Mouse (Mus musculus) skeletal muscle tissue, adult 2 months (tissue): ENCODE data around the gene Sbds.

ENCODE experiments used
- DNase-seq: peaks from one replicate; pipeline ENCODE4 v3.0.0-alpha.2; 2012; ENCODE audit warnings: low read depth, low spot score

Sbds gene

DNA sequence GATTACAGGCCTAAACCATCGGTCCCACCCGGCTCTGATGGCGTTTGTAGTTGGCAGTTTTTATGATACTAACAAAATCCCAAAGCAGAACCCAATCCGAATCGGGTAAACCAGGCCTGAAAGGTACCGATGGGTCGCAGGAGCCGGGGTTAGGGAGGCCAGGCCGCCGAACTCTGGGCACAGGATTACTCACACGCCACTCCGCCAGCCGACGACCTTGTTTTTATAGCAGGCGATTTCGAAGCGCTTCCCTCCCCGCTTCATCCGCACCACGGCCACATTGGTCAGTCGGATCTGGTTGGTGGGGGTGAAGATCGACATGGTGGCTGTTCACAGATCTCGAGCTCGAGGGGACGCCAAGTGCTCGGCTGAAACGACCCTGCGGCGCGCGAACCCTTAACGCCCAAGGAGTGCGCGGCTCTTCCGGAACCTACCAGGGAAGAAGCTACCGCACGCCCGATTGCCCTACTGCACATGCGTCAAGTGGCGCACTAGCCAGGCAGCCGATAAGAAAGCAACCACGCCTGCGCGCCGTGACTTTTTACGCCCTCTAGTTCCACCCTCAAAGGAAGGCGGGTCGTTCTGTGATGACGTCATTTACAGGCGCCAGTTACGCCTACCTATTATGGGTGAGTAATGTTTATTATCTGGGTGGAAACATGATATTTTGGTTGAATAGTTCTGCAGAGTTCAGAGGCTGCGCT is at the start of gene Sbds, which contains the start of gene Tyw1:
Gene Sbds (minus strand): TSS at position 514 of the 704 bp plus-strand sequence.
Gene Tyw1 (plus strand): TSS at position 603 of the 704 bp plus-strand sequence.
- peak; percentile 99 for DNase-seq

DNA sequence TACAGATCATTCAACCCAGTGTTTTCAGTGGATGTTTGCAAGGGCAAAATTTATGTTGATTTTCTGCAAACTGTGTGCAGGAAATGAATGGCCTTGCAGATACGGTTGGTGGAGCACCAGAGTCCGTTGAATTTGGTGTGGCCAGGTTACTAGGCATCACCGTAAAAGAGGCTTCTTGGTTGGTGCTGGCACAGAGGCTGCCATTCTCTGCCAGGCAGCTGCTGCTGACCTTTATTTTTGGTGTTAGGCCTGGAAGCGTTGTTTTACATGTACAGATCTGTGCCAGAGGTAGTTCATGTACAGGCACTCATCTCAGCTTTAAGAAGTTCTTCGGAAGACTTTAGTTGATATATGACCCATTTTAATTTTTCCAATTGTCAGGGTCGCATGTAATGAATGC is 48.3 kb upstream of the Sbds start:
- peak; percentile 50 for DNase-seq

DNA sequence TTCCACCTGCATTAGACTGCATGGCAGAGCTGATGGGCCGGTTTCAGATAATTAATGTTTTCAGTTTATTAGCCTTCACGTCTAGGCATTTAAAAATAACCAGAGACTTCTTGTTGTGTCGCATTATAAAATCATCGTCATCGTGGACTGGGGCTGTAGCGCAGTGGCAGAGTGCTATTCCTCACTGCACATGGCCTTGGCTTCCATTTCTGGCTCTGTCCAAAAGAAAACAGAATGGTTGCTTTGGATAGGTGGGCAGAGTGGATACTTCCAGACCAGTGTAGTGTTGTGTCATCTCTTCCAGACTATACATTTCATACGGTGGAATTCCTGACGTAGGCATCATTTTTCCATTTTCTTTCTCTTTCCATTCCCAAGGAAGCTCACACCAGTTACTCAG is 44.2 kb upstream of the Sbds start:
- DNase-seq = no peak

DNA sequence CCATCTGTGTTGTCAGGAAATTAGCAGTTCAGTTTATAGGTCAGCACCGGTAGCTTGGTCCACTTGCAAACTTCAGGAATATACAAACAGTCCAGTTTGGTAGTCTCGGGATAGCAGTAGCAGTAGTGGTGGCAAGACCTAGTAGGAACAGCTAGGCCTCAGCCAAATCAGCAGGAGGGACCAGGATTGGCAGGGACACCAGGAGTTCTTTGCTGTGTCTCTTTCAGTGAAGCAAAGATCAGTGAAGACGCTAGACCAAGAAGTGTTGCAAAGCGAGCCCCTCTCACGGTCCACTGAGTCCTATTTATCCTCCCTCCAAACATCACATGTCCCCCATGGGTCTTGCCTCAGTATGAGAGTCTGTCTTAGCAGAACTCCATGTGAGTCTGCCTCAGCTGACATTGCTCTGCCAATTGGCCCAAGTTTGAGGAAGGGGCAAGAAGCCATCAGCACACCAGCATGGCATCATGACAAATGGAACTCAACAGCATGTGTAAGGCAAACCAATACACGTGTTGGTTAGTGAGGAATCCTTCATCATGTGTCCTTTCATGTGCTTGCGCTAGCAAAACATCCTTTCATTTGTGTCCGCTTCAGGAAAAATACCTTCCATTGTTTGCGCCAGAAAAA is 43.6 kb upstream of the Sbds start:
- no peak for DNase-seq

DNA sequence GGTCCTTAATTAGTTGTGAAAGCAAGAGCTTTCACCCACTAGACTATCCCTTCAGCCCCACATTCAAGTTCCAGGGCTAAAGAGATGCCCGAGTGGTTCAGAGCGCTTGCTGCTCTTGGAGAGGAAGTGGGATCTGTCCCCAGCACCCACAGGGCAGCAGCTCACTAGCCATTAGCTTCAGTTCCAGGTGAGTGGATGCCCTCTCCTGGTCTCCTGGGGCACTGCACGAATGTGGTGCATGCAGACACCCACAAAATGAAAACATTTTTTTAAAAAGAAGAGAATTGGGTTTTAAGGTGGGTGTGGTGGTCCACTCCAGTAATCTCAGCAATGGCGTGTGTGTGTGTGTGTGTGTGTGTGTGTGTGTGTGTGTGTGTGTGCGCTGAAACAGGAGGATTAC is 40.7 kb upstream of the Sbds start:
- no peak for DNase-seq

DNA sequence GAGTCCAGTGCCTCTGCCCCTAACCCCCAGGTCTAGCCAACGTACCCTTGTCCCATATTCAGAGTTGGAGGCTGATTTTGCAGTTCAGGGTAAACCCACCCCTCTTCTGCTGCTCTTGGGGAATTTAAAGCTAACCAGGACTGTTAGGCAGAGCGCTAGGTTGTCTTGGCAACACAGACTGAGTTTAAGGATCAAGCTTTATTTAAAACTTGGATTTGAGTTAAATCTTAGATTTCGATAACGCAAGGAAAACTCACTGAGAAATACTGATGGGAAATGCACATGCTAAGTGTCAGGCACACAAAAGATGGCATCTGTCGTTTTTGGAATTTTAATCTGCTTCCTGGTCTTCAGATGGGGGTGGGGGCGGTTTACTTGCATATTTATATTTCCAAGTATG is 39.3 kb upstream of the Sbds start:
- DNase-seq = no peak

DNA sequence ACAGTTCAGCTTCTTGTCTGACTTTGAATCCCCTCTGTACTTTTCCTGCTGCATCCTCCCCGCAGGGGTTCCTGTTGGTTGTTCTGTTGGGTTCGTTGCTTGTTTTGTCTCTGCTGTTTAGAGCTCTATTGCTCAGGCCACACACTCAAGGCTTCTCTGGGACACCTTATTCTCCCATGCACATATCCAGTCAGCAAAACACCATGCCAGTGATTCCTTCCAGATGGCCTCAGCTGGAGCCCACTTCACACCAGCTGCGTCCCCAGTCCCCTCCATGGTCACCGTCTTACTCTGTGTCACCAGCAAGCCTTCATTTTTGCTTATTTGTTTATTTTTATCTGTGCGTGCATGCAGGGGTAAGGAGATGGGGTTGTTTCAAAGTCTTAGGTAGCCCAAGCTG is 38.6 kb upstream of the Sbds start:
- no peak for DNase-seq

DNA sequence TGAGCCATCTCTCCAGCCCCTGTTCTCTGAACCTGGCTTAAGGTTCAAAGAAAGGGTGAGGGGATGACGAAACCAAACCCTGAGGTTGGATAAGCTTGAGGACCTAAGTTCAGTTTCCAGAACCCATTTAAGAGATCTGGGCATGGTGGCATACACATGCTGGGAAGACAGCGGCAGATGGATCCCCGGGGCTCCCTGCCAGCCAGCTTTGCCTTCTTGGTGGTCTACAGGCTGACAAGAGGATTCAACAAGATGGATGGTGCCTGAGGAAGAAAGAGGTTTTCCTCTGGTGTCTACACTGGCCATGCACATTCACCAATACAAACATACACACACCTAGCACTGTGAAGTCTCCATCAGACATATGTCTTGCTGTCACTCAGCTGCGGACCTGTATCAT is 37.6 kb upstream of the Sbds start:
- DNase-seq = no peak

DNA sequence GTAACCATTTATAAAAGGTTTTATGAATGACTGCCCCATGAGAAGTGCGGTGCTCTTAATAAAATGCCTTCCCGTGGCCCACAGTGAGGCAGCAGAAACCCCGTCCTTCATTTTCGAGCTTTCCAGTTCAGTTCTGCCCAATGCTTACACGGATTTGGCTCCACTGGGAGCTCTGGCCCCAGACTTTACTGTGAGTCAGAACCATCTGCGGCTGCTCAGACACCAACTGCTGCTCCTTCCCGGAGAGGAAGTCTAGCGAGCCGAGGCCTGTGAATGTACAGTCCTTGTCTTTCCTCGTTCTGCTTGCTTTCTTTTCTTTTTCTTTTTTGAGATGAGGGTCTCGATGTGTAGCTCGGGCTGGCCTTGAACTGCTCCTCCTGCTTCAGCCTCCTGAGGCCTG is 35.4 kb upstream of the Sbds start:
- no peak for DNase-seq

DNA sequence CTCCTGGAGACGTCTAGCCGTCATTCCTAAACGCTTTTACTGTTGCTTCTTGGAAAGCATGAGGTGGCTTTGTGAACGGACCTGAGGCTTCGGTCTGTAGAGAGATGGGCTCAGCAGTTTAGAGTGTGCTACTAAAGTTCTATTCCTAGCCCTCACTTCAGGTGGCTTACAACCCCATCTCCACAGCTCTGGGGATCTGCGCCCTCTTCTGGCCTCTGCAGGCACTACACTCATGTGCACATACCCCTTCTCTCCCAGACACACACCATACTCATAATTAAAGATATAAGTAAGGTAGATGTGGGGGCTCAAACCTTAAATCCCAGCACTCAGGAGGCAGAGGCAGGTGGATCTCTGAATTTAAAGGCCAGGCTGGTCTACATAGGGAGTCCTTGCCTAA is 34.9 kb upstream of the Sbds start:
- DNase-seq = no peak

DNA sequence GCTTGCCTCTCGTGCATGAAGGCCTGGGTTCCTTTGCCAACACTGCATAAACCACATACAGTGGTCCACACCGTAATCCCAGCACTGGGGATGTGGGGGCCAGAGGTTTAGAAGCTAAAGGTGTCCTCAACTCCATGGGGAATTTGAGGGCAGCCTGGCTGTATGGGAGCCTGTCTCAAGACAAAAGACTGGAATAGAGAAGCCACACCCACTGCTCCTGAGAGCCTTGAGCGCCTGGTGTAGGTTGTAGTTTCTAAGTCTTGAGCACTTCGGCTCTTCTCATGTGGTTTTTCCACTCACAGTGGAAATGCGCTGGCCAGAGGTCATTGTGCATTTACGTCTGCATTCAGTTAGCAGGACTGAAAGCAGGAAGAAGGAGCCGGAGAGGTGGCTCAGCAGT is 32.8 kb upstream of the Sbds start:
- no peak for DNase-seq

DNA sequence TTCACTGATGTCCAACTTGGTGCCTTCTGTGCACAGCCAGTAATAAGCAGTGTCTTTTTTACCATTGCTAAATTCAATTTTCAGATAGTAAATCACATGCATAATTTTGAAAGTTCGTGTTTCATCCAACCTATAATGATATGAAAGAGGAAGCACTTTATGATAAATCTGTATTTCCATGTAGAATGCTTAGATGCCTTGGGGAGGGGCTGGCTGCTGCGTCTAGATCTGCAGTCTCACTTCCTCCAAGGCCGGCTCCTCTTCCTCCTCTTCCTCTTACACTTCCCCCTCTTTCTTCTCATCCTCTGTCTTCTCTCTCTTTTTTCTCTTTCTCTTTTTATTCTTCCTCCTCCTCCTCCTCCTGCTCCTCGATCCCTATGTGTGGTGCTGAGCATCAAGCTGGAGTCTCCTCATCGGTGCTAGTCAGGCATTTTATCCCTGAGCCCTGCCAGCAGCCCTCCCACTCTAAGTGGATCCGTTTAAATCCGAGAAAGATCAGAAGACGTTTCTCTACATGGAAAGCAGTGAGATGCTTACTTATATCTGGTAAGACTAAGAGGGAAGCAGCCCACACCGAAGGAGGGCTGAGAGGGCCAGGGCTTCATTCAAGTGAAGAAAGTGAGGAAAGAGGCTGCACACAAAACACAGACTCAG is 27.9 kb upstream of the Sbds start:
- no peak for DNase-seq

DNA sequence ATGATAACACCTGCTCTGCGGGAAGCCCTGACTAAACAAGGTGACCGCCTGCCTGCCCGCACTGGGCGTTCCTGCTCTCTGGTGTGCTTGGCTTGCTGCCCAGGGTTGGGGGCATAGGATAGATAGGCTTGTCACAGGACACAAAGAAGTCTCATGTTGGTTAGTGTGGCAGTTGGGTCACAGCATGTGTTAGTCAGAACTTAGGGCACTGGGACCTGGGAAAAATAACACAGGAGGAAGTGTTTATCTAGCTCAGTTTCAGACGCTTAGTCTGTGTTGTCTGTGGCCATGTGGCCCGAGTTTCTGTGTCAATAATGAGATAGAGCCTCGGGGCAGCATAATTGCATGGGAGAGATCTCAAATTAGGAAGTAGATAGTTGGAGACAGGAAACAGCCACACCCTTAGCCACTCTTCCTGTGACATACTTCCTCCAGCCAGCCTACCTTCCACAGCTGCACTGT is 22.7 kb upstream of the Sbds start:
- no peak for DNase-seq

DNA sequence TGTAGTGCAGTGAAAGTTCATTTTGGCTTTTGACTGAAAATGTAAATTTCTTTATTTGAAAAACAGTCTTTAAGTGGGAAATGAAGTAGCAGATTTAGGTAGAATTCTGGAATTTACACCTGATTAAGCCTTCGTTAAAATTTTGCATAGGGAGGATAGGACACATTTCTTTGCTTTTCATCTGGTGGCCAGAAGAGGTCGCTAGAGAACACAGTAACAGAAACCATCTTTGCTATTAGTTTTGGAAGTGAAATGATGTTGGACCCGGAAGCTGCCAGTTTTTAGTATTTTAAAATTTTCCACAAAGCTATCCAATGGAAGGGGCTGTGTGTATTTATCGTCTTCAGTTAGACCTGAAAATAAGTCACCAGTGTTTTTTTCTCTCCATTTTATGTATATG is 20.2 kb upstream of the Sbds start:
- peak; percentile 34 for DNase-seq

DNA sequence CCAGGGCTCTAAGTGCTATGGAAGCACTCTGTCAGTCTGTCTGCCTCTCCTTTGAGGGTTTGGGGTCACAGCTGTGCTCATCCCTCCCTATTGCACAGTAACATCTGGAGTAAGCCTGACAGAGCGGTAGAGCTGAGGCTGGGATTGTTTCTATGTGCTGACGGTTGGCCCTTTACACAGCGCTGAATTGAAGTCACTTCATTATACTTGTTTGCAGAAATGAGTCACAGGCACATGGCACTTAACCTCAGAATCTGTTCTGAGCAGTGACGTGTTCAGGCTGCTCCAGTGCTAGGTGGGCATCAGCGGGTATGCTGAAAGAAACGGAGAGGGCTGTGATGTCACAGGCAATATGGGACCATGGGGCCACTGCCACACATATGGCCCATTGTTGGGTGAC is 17.7 kb upstream of the Sbds start:
- no peak for DNase-seq

DNA sequence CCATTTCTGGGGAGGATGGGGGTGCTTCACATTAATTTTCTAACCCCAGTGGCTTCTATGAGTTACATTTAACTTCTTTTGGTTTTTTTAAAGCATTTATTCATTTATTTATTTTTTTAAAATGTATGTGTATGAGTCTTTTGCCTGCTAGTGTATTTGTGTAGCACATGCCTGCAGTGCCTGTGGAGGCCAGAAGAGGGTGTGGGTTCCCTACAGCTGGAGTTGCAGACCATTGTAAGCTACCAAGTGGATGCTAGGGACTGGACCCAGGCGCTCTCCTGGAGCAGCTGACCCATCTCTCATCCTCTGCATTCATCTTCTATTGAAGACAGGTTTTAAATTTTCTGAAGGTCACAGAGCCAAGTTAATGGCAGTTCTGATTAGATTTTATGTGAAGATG is 17.0 kb upstream of the Sbds start:
- no peak for DNase-seq

DNA sequence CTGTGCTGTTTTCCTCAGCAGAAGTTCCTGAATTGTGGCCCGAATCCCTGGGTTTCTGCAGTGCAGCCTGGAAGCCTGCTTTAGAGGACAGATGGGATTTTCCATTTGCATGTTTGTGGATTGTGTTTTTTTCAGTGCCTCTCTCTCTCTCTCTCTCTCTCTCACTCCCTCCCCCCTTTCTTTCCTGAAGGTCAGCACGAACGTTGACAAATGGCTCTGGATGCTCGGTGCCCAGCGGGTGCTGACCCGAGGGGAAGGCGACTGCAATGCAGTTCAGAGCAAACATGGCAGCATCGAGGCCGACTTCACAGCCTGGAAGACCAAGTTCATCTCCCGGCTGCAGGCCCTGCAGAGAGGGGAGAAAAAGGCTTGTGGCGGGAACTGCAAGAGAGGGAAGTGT is 13.6 kb upstream of the Sbds start:
- no peak for DNase-seq

DNA sequence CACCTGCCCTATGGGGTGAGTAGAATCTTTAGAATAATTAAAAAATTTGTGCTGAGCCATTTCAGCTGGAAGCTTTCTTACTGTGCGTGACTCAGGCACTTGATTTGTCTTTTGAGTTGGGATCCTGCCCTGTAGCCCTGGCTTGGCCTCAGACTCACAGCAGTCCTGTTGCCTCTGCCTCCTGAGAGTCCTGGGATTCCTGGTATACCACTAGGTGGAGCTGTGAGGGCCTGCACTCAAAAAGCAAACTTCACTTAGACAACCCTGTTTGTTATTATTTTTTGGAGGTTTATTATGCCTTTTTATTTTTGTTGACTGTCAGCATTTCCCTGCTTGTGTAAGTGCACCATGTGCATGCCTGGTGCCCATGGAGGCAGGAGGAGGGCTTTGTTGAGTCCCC is 12.0 kb upstream of the Sbds start:
- no peak for DNase-seq

DNA sequence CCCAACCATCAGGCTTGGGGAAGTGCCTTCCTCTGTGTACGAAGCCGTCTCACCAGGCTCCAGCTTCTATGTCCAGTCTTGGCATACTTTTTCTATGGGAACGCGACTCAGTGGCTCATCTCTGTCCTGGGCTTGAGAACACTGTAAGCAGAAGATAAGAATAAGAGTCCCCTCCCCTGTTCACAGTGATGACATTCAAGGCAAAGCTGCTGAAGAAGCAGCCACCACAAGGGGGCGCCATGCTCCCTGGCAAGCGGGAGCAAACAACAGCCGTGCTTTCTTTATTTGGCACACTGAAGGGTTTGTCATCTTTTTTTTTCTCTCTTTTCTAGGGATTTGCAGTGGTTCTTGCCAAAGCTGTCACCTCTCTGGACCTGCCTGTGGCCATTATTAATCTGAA is 11.3 kb upstream of the Sbds start:
- DNase-seq = no peak

DNA sequence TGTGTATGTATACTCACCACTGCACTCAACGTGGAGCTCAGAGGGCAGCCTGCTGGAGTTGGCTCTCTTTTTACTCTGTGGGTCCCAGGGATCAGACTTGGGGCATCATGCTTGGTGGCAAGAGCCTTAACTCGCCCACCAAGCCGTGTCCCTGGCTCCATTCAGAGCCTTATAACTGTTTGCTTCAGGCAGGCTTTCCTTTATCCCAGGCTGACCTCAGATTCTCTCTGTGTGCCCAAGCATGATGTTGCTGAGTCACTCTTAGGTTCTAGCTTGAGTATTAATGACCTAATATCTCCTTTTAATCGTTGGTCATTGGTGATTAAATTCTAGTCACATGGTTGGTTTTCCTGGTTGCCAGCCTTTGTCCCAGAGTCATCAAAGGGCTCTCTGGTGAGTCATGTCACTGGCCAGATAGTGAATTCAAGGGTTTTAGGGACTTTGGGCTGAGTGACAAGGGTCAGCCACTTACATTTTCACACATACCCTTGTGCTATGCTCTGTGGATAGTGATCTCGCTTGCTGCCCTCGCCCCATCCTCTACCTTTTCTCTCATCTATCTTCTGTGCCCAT is 9.2 kb upstream of the Sbds start:
- DNase-seq = no peak

DNA sequence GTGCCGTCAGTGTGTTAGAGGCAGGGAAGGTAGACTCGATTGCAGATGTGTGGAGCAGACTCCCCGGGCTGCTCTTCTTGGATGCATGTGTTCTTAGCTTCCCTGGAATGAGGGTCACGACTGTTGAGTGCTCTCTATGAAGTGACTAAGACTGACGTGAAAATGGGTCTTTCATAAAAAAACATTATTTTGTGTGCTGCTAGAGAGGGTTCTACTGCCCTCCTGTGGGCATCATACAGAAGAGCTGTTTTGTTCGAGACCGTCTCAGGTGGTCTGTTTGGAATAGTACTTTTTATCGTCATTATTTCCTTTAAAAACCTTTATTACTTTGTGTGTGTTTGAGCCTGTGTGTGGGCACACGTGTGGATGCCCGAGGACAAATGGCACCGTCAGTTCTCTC is 8.1 kb upstream of the Sbds start:
- no peak for DNase-seq

DNA sequence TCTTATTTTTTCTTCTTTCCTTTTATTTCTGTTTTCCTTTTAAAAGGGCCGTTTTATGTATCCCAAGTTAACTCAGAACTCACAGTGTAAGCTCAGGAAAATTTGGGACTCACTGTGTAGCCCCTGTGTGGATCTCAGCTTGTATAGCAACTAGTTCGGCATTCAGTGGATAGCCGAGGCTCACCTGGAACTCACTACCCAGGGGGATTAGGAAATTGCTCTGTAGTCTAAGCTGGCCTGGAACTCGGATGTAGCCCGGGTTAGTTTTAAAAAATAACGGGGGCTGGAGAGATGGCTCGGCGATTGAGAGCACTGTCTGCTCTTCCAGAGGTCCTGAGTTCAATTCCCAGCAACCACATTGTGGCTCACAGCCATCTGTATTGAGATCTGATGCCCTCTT is 2.0 kb upstream of the Sbds start:
- DNase-seq = no peak
